Mouse (Mus musculus) layer of hippocampus, adult 9-11 months (tissue): ENCODE results near the gene Grip1.

Experiments used
- DNase-seq: peaks from one replicate; pipeline ENCODE4 v3.0.0; 2022

The Grip1 gene

DNA sequence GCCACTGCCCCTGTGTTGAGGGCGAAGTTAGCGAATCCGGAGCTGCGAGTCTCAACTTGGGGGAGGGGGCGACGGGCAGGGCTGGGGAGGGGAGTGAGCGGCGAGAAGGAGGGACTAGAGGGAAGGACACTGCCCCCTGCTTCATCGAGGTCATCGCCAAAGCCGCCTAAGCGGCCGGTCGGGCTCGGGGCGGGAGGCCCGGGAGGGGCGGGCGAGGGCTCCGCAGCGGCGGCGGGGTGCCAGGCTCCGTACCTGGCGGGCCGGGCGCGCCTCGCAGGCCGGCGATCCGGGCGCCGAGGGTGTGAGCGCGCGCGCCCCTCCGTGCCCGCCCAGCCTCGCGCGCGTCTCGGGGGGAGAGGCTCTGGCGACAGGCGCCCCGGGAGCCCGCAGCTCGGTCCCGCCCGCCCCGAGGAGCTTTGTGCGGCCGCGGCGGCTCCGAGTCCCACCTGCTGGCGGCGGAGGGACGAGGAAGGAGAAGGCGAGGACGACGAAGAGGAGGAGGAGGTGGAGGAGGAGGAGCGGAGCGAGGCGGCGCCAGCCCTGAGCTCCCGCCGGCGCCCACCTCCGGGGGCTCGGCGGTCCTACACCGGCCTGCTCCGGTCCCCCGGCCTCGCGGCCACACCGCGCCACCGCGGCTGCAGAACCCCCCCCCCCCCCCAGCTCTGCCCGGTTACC, at the start of gene Grip1:
Grip1 (plus strand) TSS at position 400 of the 675 bp plus-strand sequence.
- DNase-seq = peak; percentile 25

GRCm38 (mm10) chr10:119405103-119405502, 48.5 kb upstream of the Grip1 start:
- DNase-seq = no peak

GRCm38 (mm10) chr10:119405612-119406011, 48.0 kb upstream of the Grip1 start:
- no peak for DNase-seq

GRCm38 (mm10) chr10:119408327-119408726, 45.3 kb upstream of the Grip1 start:
- DNase-seq = peak; percentile 35

DNA sequence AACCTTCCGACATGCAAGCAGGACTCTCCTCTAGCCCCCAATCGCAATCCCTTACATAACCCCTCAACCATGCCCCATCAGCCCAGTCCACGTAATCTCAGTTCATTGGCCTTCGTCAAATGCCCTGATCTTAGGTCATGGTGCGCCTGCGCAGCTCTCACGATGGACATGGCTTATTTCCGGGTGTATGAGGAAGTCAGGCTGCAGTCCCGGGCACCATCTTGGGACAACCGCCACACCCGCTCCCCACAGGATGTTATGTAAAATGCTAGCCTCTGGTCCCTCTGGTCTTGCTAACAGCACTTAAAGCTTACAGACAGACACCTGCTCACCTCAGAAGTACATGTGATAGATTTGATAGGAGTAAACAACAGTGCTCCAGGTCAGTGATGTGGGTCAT, 40.4 kb upstream of the Grip1 start:
- no peak for DNase-seq

GRCm38 (mm10) chr10:119415106-119415505, 38.5 kb upstream of the Grip1 start:
- DNase-seq = no peak

- no peak for DNase-seq
Measured at GRCm38 (mm10) chr10:119421418-119421817, 32.2 kb upstream of the Grip1 start.

GRCm38 (mm10) chr10:119423821-119424534, 29.7 kb upstream of the Grip1 start:
- DNase-seq = no peak

DNA sequence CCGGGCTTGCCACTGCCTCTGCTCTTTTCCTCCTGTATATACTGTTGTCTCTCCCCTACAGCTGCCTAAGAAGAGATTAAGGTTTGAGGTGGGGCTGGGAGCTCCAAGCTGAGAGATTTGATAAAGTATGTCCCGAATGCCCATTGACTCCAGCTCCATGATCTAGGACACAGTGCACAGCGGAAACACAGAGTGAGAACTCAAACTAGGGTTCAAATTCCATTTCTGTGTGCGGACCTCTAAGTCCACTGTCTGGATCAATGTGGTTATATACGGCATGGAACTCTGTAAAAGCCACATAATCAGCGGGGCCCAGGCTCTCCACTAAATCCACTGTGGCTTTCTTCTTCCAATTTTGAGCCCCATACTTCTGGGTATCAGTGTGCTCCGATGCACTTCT, 26.0 kb upstream of the Grip1 start:
- no peak for DNase-seq

GRCm38 (mm10) chr10:119428106-119428505, 25.5 kb upstream of the Grip1 start:
- DNase-seq = no peak

- DNase-seq = no peak
Measured at GRCm38 (mm10) chr10:119430240-119430639, 23.4 kb upstream of the Grip1 start.

GRCm38 (mm10) chr10:119431801-119432200, 21.8 kb upstream of the Grip1 start:
- no peak for DNase-seq

DNA sequence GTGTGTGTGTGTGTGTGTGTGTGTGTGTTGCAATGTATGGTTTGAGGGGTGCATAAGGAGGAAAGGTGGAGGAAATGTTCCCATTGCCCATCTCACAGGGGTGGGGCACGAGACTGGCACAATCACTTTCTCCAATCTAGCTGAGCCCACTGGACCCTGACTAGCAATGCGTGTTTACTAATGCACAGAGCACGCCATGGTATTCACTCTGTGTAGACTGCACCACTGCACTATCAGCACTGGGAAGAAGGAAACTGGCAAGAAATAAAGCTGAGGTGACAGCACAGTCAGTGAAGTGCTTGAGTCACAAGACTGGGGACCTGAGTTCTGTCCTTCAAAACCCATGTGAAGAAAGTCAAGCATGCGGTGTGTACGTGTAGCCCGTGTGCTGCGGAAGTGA, 17.8 kb upstream of the Grip1 start:
- DNase-seq = no peak

GRCm38 (mm10) chr10:119437319-119437718, 16.3 kb upstream of the Grip1 start:
- no peak for DNase-seq

DNA sequence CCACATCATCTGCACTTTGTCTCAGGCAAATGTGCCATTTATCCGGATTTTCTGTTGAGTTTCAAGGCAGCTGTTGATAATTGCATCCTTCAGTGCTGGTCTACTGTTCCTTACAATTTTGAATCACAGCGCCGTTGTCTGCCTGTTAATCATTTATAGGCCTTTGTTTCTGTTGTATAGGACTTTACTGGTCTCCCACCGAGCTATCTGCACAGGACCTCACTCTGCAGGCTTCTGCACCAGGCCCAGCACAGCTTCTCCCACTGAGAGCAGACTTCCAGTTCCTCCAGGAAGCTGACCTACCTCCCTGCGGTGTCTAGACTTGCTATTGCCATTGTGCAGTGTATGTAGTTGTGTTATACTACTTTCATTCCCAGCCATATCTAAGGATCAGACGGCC, 11.9 kb upstream of the Grip1 start:
- DNase-seq = no peak

GRCm38 (mm10) chr10:119447392-119447914, 6.2 kb upstream of the Grip1 start:
- no peak for DNase-seq

DNA sequence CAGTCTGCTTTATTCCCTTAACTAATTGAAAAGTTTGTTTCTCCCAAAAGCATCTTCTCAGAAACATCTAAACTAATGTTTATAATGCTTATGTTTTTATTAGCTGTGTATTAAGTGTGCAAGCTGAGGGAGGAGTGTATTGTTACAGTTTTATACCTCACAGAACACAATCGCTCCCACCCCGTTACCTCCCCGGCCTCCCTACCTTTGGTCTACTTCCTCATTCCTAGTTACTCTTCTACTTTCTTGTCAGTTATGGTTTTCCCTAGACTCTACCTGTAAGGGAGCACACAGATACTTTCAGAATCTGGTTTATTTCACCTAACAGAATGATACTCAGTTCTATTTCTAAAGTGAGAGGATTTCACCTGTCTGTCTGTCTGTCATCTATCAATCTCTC, 5.7 kb upstream of the Grip1 start:
- DNase-seq = no peak

GRCm38 (mm10) chr10:119452698-119453097, 932 bp upstream of the Grip1 start:
- DNase-seq = no peak

GRCm38 (mm10) chr10:119454106-119454667, 557 bp downstream of the Grip1 start:
- DNase-seq = no peak

GRCm38 (mm10) chr10:119454668-119455542, 1.3 kb downstream of the Grip1 start:
- no peak for DNase-seq

- DNase-seq = no peak
Measured at GRCm38 (mm10) chr10:119455543-119455940, 1.9 kb downstream of the Grip1 start.

DNA sequence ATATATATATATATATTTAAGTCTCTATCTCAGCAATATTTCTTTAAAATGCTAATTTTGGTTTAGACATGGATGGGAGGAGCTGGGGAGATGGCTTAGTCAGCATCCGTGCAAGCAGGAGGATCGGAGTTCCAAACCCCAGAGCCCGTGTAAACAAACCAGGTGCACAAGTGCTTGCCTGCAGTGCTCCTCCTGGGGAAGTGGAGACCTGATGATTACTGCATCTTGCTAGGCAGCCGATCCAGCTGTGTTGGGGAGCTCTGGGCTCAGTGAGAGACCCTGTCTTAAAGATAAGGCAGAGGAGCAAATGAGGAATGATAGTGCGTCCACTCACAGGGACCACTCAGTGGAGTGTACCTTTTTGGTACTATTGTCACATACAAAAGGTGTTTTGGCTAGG, 3.5 kb downstream of the Grip1 start:
- DNase-seq = no peak

GRCm38 (mm10) chr10:119458991-119459390, 5.4 kb downstream of the Grip1 start:
- DNase-seq = no peak
